Mouse (Mus musculus) brain, embryonic 14.5 days (tissue): Measurements from ENCODE around the gene 4931440F15Rik.

ENCODE experiments used
- CTCF ChIP-seq: fragments of 200-500 bp; IDR thresholded peaks from 2 replicates; pipeline ENCODE4 v1.5.1; 2012; ENCODE audit warnings: inconsistent platforms, mild to moderate bottlenecking, moderate library complexity, borderline replicate concordance; ENCODE audit not compliant: insufficient read depth, insufficient read length; ENCODE audit errors: extremely low read depth
- POLR2A ChIP-seq: fragments of 200-500 bp; IDR thresholded peaks from 2 replicates; pipeline ENCODE4 v1.6.1; 2012; ENCODE audit warnings: mild to moderate bottlenecking, inconsistent platforms, borderline replicate concordance; ENCODE audit not compliant: poor library complexity, insufficient read depth, insufficient read length, severe bottlenecking; ENCODE audit errors: extremely low read depth

DNA sequence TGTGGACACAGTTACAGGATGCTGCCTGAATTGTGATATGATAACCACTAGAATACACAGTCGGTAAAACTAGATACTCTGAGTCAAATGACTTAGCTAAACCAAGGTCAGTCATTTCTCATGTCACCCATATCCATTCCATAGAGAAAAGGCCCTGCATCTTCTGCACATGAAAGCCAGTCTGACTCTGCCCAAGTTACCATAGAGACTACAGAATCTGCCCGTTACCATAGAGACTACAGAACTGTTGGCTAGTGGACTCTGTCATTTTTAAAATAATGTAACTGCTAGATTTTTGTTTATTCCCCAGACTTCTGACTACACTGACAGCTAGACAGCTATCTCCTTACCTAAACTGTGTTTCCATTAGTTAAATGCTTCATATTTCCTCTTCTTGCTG is 2.3 kb upstream of the 4931440F15Rik start:
- TF ChIP-seq POLR2A (no peak), CTCF (no peak)
